Mouse (Mus musculus): ENCODE data around the gene Serpina3m. TPM values are rescaled to one million over a fixed set of nuclear protein-coding genes. Genes with fewer than 3 reads are reported as not detected.
"Not testable (repeated sequence)": the region's sequence is repeated elsewhere in the genome, so short reads cannot be mapped to it uniquely, and the experiment has no call there.

Serpina3m gene
- not detected for total RNA-seq (2021)

GRCm38 (mm10) chr12:104338226-104338625, at the start of gene Serpina3m, which contains the start of gene Serpina3k:
Gene Serpina3m, plus strand, starts transcription at chr12:104338486.
Gene Serpina3k, plus strand, starts transcription at chr12:104338486.
- DNase-seq = not testable (repeated sequence)

- DNase-seq = no peak
Observed at GRCm38 (mm10) chr12:104289872-104290271, 48.4 kb upstream of the Serpina3m start.

GRCm38 (mm10) chr12:104293963-104294362, 44.3 kb upstream of the Serpina3m start:
- no peak for DNase-seq

DNA sequence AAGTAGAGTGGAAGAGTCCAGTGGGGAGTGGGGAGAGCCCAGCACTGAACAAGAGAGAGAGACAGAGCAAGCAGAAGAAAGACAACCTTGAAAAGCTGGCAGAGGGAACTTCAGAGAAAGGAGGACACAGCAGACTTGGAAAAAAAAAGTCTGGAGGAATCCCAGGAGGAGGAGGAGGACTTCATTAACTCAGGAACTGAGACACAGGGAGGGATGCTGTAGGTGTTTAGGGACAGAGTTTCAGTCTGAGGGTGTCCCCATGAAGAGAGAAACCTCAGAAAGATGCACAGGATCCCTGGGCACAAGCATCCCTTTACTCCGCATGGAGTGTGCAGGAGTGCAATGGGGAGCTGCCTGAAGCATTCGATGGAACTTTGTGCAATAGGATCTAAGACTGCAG, 40.2 kb upstream of the Serpina3m start:
- no peak for DNase-seq

DNA sequence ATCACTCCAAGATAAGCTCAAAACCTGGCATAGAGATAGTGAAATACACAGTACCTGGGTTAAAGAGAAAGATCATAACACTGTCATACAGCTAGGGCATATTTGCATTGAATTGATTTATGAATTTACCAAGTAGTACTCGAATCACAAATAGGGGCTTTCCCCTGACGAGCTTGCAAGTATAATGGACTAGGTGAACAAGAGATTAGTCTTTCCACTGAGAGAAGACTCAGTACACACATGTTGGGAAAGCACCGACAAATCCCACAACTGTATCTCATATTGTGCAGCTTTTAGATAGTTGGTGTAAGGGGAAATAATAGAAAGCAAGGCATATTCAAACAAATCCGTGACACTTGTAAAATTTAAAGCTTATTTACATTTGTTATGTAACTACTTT, 32.3 kb upstream of the Serpina3m start:
- DNase-seq = no peak

DNA sequence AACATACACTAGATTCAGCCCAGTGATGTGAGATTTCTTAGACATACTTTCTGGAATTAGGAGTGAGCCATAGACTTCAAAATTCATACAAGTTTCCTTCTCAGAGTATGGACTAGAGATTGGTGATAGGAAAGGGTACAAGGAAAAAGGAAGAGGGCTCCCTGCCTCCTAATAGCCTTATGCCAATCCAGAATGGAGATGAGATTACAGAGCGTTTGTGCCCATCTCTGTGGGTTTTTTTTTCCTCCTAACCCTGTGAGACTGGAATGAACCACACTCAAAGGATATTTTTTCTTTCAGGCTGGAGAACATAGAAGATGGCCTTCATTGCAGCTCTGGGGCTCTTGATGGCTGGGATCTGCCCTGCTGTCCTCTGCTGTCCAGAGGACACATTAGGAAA, 24.0 kb upstream of the Serpina3m start, which contains the start of gene Serpina3j:
Gene Serpina3j (plus strand): TSS at position 301 of the 400 bp plus-strand sequence.
- DNase-seq = no peak

GRCm38 (mm10) chr12:104322454-104322853, 15.8 kb upstream of the Serpina3m start:
- DNase-seq = no peak

DNA sequence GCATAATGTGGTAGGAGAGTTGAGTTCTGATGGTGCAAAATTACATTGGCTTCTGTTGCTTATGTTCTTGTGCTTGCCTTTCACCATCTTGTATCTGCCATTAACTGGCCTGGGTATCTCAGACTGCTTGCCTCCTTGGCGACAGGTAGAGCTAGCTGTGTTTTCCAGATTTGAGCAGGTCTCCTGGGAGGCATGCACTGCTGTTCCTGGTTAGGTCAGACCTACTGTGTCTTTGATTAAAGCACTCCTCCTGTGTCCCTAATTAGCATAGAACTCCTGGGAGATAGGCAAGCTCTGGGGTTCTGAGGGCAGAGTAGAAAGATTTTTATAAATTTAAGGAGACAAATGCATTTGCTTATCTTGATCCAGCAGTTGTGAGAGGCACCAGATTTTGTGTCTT, 6.6 kb upstream of the Serpina3m start:
- DNase-seq = no peak

DNA sequence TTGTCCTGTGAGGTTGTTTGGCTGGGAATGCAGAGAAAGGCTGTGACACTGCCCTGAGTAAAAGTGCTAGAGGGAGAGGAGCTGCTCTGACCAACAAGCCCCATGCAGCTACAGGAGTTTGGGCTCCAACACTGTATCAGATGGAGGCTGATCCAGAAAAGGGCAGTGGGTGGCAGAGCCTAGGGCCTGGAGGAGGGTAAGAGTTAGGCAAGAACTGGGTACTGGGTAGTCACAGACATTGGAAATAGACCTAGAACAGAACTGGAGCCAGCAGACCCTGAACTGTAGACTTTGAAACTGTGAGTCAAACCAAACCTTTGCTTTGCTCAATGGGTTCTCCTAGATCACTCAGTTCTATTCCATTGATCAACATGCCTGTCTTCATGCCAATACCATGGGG, 1.4 kb upstream of the Serpina3m start:
- DNase-seq = not testable (repeated sequence)

- no peak for DNase-seq
Observed at GRCm38 (mm10) chr12:104338705-104339104, 419 bp downstream of the Serpina3m start.

- DNase-seq = not testable (repeated sequence)
Observed at GRCm38 (mm10) chr12:104342489-104342888, 4.2 kb downstream of the Serpina3m start.

DNA sequence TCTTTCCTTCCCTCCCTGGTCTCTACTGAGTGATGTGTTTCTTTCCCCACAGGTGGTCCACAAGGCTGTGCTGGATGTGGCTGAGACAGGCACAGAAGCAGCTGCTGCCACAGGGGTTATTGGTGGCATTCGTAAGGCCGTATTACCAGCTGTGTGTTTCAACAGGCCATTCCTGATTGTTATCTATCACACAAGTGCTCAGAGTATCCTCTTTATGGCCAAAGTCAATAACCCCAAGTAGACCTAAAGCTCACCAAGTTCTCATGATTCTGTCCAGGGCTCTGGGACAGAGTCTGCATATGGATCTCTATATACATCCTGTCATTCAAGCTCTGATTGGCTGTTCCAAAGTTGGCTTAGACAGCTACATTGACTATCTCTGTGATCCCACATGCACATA, 6.9 kb downstream of the Serpina3m start:
- no peak for DNase-seq

DNA sequence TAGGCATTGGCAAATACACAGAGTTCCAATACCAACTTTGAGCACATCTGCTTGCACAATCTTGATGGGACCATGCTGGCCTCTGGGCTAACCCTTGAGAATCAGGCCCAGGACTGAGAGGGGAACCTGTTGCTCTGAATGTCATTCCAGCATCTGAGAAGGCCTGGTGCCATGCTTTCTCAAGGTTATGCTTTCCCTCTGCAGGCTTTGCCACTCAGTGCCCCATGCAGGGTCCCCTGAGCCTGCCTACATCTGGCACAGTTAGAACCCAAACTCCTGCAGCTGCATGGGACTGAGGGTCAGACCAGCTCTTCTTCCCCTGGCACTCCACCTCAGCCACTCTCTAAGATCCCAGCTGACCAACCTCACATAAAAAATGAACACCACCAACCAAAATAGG, 7.4 kb downstream of the Serpina3m start:
- no peak for DNase-seq

GRCm38 (mm10) chr12:104347091-104347490, 8.8 kb downstream of the Serpina3m start:
- DNase-seq = no peak

DNA sequence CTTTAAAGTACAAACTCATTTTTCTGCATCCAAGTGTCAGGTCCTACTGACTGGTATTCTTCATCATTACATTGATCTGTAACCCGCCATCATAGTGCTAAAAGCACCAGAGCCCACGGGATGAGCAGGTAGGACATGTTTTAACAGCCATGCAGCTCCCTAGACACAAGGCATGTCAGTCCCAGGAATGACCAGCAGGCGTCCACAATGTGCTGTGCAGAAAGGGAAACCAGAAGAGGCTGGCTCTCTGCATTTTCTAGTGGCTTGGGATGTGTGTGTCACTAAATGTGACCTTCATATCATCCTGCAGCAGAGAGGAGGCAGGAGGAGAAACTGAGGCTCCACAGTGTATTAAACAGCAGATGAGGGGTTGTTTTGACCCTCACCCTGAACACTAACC, 13.5 kb downstream of the Serpina3m start:
- DNase-seq = peak; percentile 54

GRCm38 (mm10) chr12:104356006-104356405, 17.7 kb downstream of the Serpina3m start:
- no peak for DNase-seq

DNA sequence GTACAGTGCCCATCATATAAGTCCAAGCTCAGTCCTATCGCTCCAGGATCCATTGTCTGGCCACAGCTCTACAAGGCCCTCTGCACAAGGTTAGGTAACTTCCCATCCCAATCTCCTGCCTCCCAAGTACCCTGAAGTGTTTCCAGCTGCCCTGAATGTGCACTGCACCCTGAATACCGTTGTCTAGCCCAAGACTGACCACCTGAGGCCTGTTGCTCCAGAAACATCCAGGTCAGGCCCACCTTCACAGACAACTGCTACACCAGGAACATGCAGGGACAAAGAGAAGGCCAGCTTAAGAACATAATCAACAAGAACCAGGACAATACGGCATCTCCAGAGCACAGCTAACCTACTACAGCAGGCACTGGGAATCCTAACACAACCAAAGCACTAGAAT, 31.7 kb downstream of the Serpina3m start:
- DNase-seq = no peak

DNA sequence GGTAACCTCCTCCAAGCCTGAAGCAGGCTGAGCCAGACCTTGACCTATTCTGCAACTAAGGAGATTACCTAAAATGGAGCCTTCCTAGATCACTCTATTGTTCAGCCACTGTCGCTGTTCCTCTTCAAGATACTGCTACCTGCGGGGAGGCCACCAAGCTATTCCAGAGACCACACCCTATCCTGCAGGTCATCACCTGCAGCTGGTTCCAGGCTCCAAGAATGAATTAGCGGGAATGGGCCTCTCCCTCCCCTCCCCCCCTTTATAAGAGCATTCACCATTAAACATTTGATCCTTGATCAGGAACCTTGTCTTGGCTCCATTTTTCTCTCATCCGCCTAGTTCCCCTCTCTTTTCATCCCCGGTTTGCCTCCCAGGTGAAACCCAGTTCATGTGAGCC, 38.9 kb downstream of the Serpina3m start:
- not testable (repeated sequence) for DNase-seq

DNA sequence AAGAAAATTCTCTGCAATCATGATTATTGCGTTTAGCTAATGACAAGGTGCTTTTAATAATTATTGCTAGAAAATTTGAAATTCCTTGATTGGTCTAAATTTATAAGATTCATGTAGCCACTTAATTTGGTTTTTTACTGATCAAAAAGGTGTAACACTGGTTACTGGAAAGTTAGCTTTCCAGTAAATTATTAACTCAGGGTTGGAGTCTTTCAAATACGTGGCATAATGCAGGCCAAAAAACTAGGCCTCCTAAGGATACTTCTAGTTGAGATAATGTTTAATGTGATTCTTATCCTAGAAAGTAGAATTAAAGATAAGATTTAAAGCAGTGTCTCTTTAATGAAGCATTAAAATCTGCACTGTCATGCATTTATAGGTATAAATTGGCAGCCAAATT, 40.1 kb downstream of the Serpina3m start:
- DNase-seq = not testable (repeated sequence)

DNA sequence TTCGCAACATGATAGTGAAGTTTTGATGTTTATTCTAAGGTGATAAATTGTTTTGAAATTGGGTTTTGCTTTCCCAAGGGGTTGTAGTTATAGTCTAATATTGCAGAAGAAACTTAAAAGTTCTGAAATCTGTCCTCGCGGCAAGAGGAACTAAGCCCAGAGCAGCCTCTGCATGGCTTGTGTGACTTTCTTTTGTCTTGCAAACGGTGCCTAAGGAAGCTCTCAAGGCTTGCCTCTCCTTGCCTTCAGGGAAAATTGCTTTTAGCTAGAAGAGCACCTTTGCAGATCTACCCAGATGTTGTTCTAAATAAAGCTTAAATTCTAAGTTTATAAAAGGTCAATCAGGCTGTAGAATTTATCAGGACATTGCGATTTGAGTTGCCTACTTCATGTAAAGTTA, 40.5 kb downstream of the Serpina3m start:
- DNase-seq = not testable (repeated sequence)

DNA sequence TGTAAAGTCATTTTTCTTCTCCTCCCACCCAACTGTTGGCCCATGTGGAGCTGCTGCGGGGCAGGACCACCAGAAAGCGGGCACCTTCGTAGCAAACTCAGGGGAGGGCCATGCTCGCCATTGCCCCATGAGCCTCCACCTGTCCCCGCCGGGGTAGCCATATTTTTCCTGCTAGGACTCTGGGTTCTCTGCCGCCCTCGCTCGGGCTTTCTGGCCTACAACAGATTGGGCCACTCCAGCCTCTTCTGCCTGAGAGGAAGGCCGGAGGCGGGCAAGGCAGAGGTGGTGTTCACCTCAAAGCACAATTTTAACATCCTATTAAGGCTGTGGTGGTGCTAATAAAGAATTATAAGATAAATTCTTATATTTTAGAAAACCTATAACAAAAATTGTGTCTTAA, 41.6 kb downstream of the Serpina3m start:
- no peak for DNase-seq

DNA sequence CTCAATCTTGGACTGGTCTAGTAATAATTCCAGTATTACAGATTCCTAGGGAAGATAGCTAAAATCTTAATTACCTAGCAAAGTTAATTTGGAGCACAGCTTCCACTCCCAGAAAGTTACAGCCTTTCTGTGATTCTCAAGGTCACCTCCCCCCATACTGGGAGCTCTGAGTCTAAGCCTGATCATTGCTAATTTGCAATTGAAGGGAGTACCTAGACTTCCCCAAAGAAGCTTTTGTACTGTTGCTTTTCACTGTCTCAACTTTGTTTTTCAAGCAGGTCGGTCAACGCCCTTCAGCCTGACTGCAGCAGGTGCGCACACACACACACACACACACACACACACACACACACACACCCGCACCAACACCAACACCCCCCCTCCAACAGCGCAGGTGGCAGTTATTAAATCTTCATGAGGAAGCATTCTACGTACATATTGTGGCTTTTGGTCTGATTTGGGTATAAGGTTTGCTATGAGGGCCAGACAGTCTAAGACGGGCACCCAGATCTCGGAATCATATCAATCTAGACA, 42.9 kb downstream of the Serpina3m start:
- not testable (repeated sequence) for DNase-seq

DNA sequence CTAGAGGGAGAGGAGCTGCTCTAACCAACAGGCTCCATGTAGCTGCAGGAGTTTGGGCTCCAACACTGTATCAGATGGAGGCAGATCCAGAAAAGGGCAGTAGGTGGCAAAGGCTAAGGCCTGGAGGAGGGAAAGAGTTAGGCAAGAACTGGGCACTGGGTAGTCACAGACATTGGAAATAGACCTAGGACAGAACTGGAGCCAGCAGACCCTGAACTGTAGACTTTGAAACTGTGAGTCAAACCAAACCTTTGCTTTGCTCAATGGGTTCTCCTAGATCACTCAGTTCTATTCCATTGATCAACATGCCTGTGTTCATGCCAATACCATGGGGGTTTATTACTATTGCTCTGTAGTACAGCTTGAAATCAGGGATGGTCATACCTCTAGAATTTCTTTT, 47.7 kb downstream of the Serpina3m start:
- DNase-seq = not testable (repeated sequence)

DNA sequence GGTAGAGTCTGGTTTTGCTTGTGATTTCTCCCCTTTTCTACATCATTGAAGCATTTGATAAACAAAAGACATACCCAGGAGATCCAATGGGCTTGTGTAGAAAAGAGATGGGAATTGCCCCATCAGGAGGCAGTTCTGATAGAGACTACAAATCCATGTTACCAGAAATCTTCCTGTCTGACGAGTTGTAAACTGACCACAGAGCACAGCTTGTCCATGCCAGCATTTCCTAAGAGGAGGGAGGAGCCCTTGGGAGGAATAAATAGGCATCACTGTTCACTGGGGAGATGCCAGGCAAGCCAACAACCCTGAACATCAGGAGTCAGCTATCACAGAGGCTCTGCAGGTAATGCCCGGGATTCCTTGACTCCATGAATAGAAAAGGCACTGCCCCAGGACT, 48.6 kb downstream of the Serpina3m start:
- not testable (repeated sequence) for DNase-seq

- DNase-seq = no peak
Observed at GRCm38 (mm10) chr12:104388477-104388876, 50.2 kb downstream of the Serpina3m start.

Measured in heart, postnatal 4 days (tissue).